Mouse (Mus musculus): ENCODE results near the gene Cep55. TPM values are rescaled to one million over a fixed set of nuclear protein-coding genes. Genes with fewer than 3 reads are reported as not detected.

The Cep55 gene
- polyA plus RNA-seq, 1 experiment = 8.4 TPM

- Histone ChIP-seq H3K27me3 (ENCODE audit: control insufficient read depth, insufficient read depth, low read length) (peaks cover 3% of the 10 kb centered on the region; the same call in 1 of the 2 replicates), H3K4me1 (replicated peaks; ENCODE audit: control insufficient read depth, insufficient read depth, low read length) (no peaks in the 10 kb centered on the region), H3K36me3 (ENCODE audit: control insufficient read depth, insufficient read depth, low read length) (no peaks in the 10 kb centered on the region), H3K27ac (ENCODE audit: control insufficient read depth, insufficient read depth, low read length) (no peak overlapping the region), H3K4me3 (ENCODE audit: control insufficient read depth, insufficient read depth, low read length) (no peak overlapping the region)
- TF ChIP-seq CTCF (IDR thresholded peaks at IDR 0.05; ENCODE audit: borderline replicate concordance, control insufficient read depth, extremely low read depth, insufficient read depth, low read length, poor library complexity) (no peak), POLR2A (IDR thresholded peaks at IDR 0.05; ENCODE audit: control insufficient read depth, extremely low read depth, insufficient read depth, low read length, poor library complexity) (no peak)
- 78% methylated on average over 5 of the region's 5 CpGs for WGBS
- no peak for DNase-seq
These were observed 65.4 kb downstream of the Cep55 start for GRCm38 (mm10) chr19:38120123-38120760.

- Histone ChIP-seq H3K27ac (ENCODE audit: control insufficient read depth, insufficient read depth, low read length) (no peak overlapping the region), H3K27me3 (ENCODE audit: control insufficient read depth, insufficient read depth, low read length) (peaks cover 3% of the 10 kb centered on the region; the same call in 1 of the 2 replicates), H3K4me3 (ENCODE audit: control insufficient read depth, insufficient read depth, low read length) (no peak overlapping the region), H3K36me3 (ENCODE audit: control insufficient read depth, insufficient read depth, low read length) (no peaks in the 10 kb centered on the region), H3K4me1 (replicated peaks; ENCODE audit: control insufficient read depth, insufficient read depth, low read length) (no peaks in the 10 kb centered on the region)
- WGBS = 38% methylated on average over 9 of the region's 9 CpGs
- no peak for DNase-seq
- TF ChIP-seq POLR2A (IDR thresholded peaks at IDR 0.05; ENCODE audit: control insufficient read depth, extremely low read depth, insufficient read depth, low read length, poor library complexity) (no peak), CTCF (IDR thresholded peaks at IDR 0.05; ENCODE audit: borderline replicate concordance, control insufficient read depth, extremely low read depth, insufficient read depth, low read length, poor library complexity) (no peak)
These were observed 69.1 kb downstream of the Cep55 start for GRCm38 (mm10) chr19:38123921-38124320.

Other genes with a start within 250 kb of the Cep55 start
- gene Myof, start 11.4 kb upstream of the Cep55 start, polyA plus RNA-seq (2012; rRNA removed) = 6.4 and 8.1 TPM in 2 replicates
- 9.0 and 10.7 TPM in 2 replicates for gene Ffar4, start 42.1 kb downstream of the Cep55 start, polyA plus RNA-seq (2012; rRNA removed)
- 9.0 and 20.3 TPM in 2 replicates for gene Rbp4, start 70.3 kb downstream of the Cep55 start, polyA plus RNA-seq (2012; rRNA removed)
- gene Pde6c, start 77.8 kb downstream of the Cep55 start, polyA plus RNA-seq (2012; rRNA removed) = not detected in 2 replicates
- gene Fra10ac1, start 169.1 kb downstream of the Cep55 start, polyA plus RNA-seq (2012; rRNA removed) = 3.5 and 4.3 TPM in 2 replicates
- 0.04 TPM in 1 of 2 replicates, not detected in the other for gene Lgi1, start 209.5 kb downstream of the Cep55 start, polyA plus RNA-seq (2012; rRNA removed)

All from thymus, adult 2 months (tissue).